Mouse (Mus musculus): Measurements from ENCODE around the gene Rad54l. TPM values are rescaled to one million over a fixed set of nuclear protein-coding genes. Genes with fewer than 3 reads are reported as not detected.

Rad54l gene
- polyA plus RNA-seq (2011; ENCODE audit: insufficient read depth, insufficient read length, low read depth, missing spikeins), result 41.1 and 51.9 TPM in 2 replicates

DNA sequence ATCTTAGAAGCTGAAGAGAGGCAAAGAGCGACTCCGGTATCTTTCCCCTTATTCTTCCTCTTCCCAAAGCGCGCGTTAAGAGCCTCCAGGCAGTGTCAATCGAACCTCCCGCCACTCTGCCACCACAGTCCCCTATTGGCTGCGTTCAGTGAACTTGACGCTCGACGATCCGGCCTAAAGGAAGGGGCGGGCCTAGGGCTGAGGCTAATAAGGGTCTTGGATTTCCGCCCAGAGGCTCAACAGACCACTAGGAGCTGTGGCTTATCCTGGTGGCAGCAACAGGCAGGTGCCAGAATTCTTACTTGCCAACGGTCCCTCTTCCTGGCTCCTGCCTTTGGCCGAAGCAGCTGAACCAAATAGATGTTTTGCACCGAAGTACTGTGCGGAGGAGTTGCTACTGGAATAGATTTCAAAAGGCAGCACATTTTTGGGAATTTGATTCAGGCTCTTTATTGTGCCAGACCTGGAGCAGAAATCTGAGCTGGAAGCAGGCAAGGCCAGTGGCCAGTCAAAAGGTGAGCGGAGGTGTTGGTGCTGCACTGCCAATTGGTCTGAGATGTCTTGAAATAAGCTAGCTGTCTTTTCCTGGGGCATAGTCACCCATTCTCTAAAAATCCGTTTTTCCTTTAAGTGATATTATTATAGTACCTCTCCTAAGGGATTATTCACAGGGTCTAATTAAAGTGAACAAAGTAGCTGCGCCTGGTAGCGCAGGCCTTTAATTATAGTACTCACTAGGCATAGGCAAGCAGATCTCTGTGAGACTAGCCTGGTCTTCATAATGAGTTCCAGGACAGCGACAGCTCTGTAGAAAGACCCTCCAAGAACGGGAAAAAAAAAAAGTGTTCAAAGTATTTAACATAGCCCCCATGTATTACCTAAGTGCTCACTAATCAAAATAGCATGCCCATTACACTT, at the start of gene Rad54l, which contains the start of gene Pomgnt1:
Rad54l (minus strand) TSS at position 89 of the 918 bp plus-strand sequence.
Pomgnt1 (plus strand) TSS at position 239 of the 918 bp plus-strand sequence.
- Histone ChIP-seq H3K4me1 (ENCODE audit: control insufficient read depth, insufficient read depth, low read length) (no peaks in the 10 kb centered on the region), H3K27ac (ENCODE audit: insufficient read depth, low read length) (peak within 1 kb of the TSS; percentile 60), H3K36me3 (ENCODE audit: control insufficient read depth, insufficient read depth, low read length, poor library complexity, severe bottlenecking) (peaks cover under 1% of the 10 kb centered on the region; the same call in 1 of the 2 replicates), H3K4me3 (ENCODE audit: low read depth, low read length) (peak within 1 kb of the TSS; percentile 96), H3K9ac (ENCODE audit: low read depth, poor library complexity, severe bottlenecking) (peak within 1 kb of the TSS; percentile 84), H3K9me3 (replicated peaks; ENCODE audit: control insufficient read depth, insufficient read depth, low read length, poor library complexity, severe bottlenecking) (no peaks in the 10 kb centered on the region), H3K27me3 (ENCODE audit: control insufficient read depth, insufficient read depth, low read length, poor library complexity, severe bottlenecking) (no peaks in the 10 kb centered on the region)
- TF ChIP-seq POLR2A (IDR thresholded peaks at IDR 0.05; ENCODE audit: insufficient read depth, low read length) (peak; percentile 94), CTCF (IDR thresholded peaks at IDR 0.05; ENCODE audit: low read depth, low read length) (no peak), EP300 (IDR thresholded peaks at IDR 0.05; ENCODE audit: insufficient read depth, low read depth, low read length) (0 out of 2 replicates have a peak, but pooled peaks have one; percentile 23)

DNA sequence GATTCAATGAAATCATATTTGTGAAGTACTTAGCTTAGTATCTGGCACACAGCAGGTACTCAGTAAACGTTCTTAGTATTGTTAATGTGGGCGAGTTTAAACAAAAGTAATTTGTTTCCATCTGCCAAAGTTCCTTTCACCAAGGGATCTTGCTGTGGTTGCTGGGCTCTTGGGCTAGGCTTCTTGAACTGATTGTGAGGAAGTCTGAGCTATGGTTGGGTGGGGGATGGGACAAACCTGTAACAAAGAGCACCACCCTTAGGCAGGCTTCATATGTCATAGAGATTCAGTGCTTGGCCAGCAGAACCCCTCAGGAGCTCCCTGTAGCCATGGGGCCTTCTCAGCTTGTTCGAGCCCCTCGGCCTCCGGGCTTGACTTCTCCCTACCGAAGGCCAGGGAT, 49.6 kb upstream of the Rad54l start, which contains the start of the genes 1700042G07Rik and Gm49337:
1700042G07Rik (plus strand) TSS at position 301 of the 400 bp plus-strand sequence.
Gm49337 (plus strand) TSS at position 313 of the 400 bp plus-strand sequence.
- Histone ChIP-seq H3K9me3 (replicated peaks; ENCODE audit: control insufficient read depth, insufficient read depth, low read length, poor library complexity, severe bottlenecking) (no peaks in the 10 kb centered on the region), H3K27ac (ENCODE audit: insufficient read depth, low read length) (no peak within 1 kb of the TSS), H3K36me3 (ENCODE audit: control insufficient read depth, insufficient read depth, low read length, poor library complexity, severe bottlenecking) (no peaks in the 10 kb centered on the region), H3K27me3 (ENCODE audit: control insufficient read depth, insufficient read depth, low read length, poor library complexity, severe bottlenecking) (no peaks in the 10 kb centered on the region), H3K9ac (ENCODE audit: low read depth, poor library complexity, severe bottlenecking) (no peak within 1 kb of the TSS), H3K4me3 (ENCODE audit: low read depth, low read length) (no peak within 1 kb of the TSS), H3K4me1 (ENCODE audit: control insufficient read depth, insufficient read depth, low read length) (peaks cover 2% of the 10 kb centered on the region)
- no peak for TF ChIP-seq POLR2A (IDR thresholded peaks at IDR 0.05; ENCODE audit: insufficient read depth, low read length)
- no peak for TF ChIP-seq EP300 (IDR thresholded peaks at IDR 0.05; ENCODE audit: insufficient read depth, low read depth, low read length)
- no peak for TF ChIP-seq CTCF (IDR thresholded peaks at IDR 0.05; ENCODE audit: low read depth, low read length)

DNA sequence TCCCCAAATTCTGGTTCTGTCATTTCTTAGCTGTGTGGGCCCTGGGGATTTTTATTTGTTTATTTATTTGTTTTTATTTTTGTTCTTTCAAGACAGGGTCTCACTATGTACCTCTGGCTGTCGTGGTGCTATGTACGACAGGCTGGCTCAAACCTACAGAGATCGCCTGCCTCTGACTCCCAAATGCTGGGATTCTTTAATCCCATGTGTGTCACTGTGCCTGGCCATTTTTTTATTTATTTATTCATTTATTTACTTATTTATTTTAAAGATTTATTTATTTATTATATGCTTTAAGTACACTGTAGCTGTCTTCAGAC, 45.8 kb upstream of the Rad54l start:
- Histone ChIP-seq H3K27me3 (ENCODE audit: control insufficient read depth, insufficient read depth, low read length, poor library complexity, severe bottlenecking) (no peaks in the 10 kb centered on the region), H3K36me3 (ENCODE audit: control insufficient read depth, insufficient read depth, low read length, poor library complexity, severe bottlenecking) (no peaks in the 10 kb centered on the region), H3K4me3 (ENCODE audit: low read depth, low read length) (no peak overlapping the region), H3K9ac (ENCODE audit: low read depth, poor library complexity, severe bottlenecking) (no peak overlapping the region), H3K4me1 (ENCODE audit: control insufficient read depth, insufficient read depth, low read length) (peaks cover 4% of the 10 kb centered on the region), H3K27ac (ENCODE audit: insufficient read depth, low read length) (no peak overlapping the region), H3K9me3 (replicated peaks; ENCODE audit: control insufficient read depth, insufficient read depth, low read length, poor library complexity, severe bottlenecking) (no peaks in the 10 kb centered on the region)
- TF ChIP-seq CTCF (IDR thresholded peaks at IDR 0.05; ENCODE audit: low read depth, low read length) (no peak), POLR2A (IDR thresholded peaks at IDR 0.05; ENCODE audit: insufficient read depth, low read length) (no peak), EP300 (IDR thresholded peaks at IDR 0.05; ENCODE audit: insufficient read depth, low read depth, low read length) (no peak)

DNA sequence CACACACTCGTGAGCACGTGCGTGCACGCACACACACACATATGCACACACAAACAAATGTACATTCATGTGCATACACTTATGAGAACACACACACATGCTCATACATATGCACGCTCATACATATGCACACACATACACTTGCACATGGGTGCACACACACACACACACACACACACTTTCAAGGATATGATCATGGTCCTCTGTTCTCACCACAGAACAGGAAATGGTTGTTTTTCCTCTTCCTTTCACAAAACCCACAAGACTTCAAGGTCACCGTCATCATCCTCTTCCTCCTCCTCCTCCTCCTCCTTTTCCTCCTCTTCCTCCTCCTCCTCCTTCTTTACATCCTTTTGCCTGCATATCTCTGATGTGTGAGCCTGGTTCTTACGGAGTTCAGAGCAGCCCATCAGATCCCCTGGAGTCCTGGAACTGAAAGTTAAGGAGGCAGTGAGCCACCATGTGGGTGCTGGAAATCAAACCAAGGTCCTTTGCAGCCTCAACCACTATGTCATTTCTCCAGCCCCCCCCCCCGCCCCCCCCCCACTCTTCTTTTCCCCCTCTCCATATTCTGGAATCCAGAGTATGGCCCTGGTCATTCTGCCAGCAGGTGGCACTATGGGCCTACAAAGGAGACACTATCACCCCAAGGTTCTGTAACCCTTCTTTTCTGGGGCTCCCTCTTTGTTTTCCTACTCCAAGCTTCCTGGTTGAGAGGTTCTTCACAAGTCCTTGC, 45.3 kb upstream of the Rad54l start:
- Histone ChIP-seq H3K9me3 (replicated peaks; ENCODE audit: control insufficient read depth, insufficient read depth, low read length, poor library complexity, severe bottlenecking) (no peaks in the 10 kb centered on the region), H3K9ac (ENCODE audit: low read depth, poor library complexity, severe bottlenecking) (no peak overlapping the region)
- peak; percentile 40 for TF ChIP-seq CTCF (IDR thresholded peaks at IDR 0.05; ENCODE audit: low read depth, low read length)
- no peak for TF ChIP-seq EP300 (IDR thresholded peaks at IDR 0.05; ENCODE audit: insufficient read depth, low read depth, low read length)

DNA sequence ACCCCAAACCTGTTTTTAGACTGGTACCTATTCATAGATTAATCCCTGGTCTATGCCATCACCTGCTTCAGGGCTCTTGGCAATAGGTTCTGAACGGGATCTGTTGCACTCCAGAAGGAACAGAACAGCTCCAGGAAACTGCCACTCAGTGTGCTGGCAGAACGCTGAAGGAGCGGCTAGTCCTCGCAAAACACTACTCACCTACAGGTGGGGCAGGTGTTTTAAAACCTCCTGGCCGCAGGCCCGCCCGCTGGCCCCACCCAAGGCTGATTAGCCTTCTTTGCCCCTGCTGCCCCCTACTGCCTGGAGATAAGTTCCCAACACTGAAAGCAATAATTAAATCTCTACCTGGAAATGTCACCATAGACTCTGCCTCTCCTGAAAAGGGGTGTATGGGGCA, 43.9 kb upstream of the Rad54l start, which contains the start of gene Tspan1:
Tspan1 (minus strand) TSS at position 198 of the 400 bp plus-strand sequence.
- no peak within 1 kb of the TSS for H3K27ac ChIP-seq (ENCODE audit: insufficient read depth, low read length)
- peaks cover 5% of the 10 kb centered on the region for H3K4me1 ChIP-seq (ENCODE audit: control insufficient read depth, insufficient read depth, low read length)
- no peak within 1 kb of the TSS for H3K4me3 ChIP-seq (ENCODE audit: low read depth, low read length)
- H3K9me3 ChIP-seq (replicated peaks; ENCODE audit: control insufficient read depth, insufficient read depth, low read length, poor library complexity, severe bottlenecking), result no peaks in the 10 kb centered on the region
- H3K27me3 ChIP-seq (ENCODE audit: control insufficient read depth, insufficient read depth, low read length, poor library complexity, severe bottlenecking), result no peaks in the 10 kb centered on the region
- no peaks in the 10 kb centered on the region for H3K36me3 ChIP-seq (ENCODE audit: control insufficient read depth, insufficient read depth, low read length, poor library complexity, severe bottlenecking)
- TF ChIP-seq EP300 (IDR thresholded peaks at IDR 0.05; ENCODE audit: insufficient read depth, low read depth, low read length) (no peak), POLR2A (IDR thresholded peaks at IDR 0.05; ENCODE audit: insufficient read depth, low read length) (no peak), CTCF (IDR thresholded peaks at IDR 0.05; ENCODE audit: low read depth, low read length) (peak; percentile 53)
- no peak within 1 kb of the TSS for H3K9ac ChIP-seq (ENCODE audit: low read depth, poor library complexity, severe bottlenecking)

More for the DNA sequence above, 45.3 kb upstream of the Rad54l start:
- Histone ChIP-seq H3K27me3 (ENCODE audit: control insufficient read depth, insufficient read depth, low read length, poor library complexity, severe bottlenecking) (no peaks in the 10 kb centered on the region), H3K4me3 (ENCODE audit: low read depth, low read length) (no peak overlapping the region), H3K27ac (ENCODE audit: insufficient read depth, low read length) (no peak overlapping the region), H3K36me3 (ENCODE audit: control insufficient read depth, insufficient read depth, low read length, poor library complexity, severe bottlenecking) (no peaks in the 10 kb centered on the region), H3K4me1 (ENCODE audit: control insufficient read depth, insufficient read depth, low read length) (peaks cover 5% of the 10 kb centered on the region)
